Mouse (Mus musculus): ENCODE data around the gene Nos1ap. TPM values are rescaled to one million over a fixed set of nuclear protein-coding genes. Genes with fewer than 3 reads are reported as not detected.

Nos1ap gene
- total RNA-seq, 2 experiments from 2014 or later, result 5.8 to 12.4 TPM

- no peak for ATAC-seq (replicated peaks; ENCODE audit: poor library complexity)
Observed at GRCm38 (mm10) chr1:170549059-170549458, 40.6 kb downstream of the Nos1ap start.

- no peak for ATAC-seq (replicated peaks; ENCODE audit: poor library complexity)
Observed at GRCm38 (mm10) chr1:170548192-170548795, 41.4 kb downstream of the Nos1ap start.

- ATAC-seq (replicated peaks; ENCODE audit: poor library complexity), result peak; percentile 18; the same call in 1 of the 2 replicates
Observed at GRCm38 (mm10) chr1:170546297-170546696, 43.4 kb downstream of the Nos1ap start.

GRCm38 (mm10) chr1:170545286-170545685, 44.4 kb downstream of the Nos1ap start:
- peak; percentile 78 for ATAC-seq (replicated peaks; ENCODE audit: poor library complexity)

- peak; percentile 53 for ATAC-seq (replicated peaks; ENCODE audit: poor library complexity)
Observed at GRCm38 (mm10) chr1:170539507-170539906, 50.2 kb downstream of the Nos1ap start.

GRCm38 (mm10) chr1:170538481-170539061, 51.1 kb downstream of the Nos1ap start:
- no peak for ATAC-seq (replicated peaks; ENCODE audit: poor library complexity)

GRCm38 (mm10) chr1:170536344-170536743, 53.3 kb downstream of the Nos1ap start:
- ATAC-seq (replicated peaks; ENCODE audit: poor library complexity), result peak; percentile 23

- peak; percentile 84 for ATAC-seq (replicated peaks; ENCODE audit: poor library complexity)
Observed at GRCm38 (mm10) chr1:170535221-170535620, 54.4 kb downstream of the Nos1ap start.

GRCm38 (mm10) chr1:170531286-170531685, 58.4 kb downstream of the Nos1ap start:
- no peak for ATAC-seq (replicated peaks; ENCODE audit: poor library complexity)

GRCm38 (mm10) chr1:170530456-170530855, 59.2 kb downstream of the Nos1ap start:
- no peak for ATAC-seq (replicated peaks; ENCODE audit: poor library complexity)

GRCm38 (mm10) chr1:170522891-170523290, 66.8 kb downstream of the Nos1ap start:
- no peak for ATAC-seq (replicated peaks; ENCODE audit: poor library complexity)

GRCm38 (mm10) chr1:170521520-170522205, 68.0 kb downstream of the Nos1ap start:
- no peak for ATAC-seq (replicated peaks; ENCODE audit: poor library complexity)

- no peak for ATAC-seq (replicated peaks; ENCODE audit: poor library complexity)
Observed at GRCm38 (mm10) chr1:170520206-170520605, 69.5 kb downstream of the Nos1ap start.

- no peak for ATAC-seq (replicated peaks; ENCODE audit: poor library complexity)
Observed at GRCm38 (mm10) chr1:170519631-170520030, 70.0 kb downstream of the Nos1ap start.

- no peak; the same call in 1 of the 2 replicates for ATAC-seq (replicated peaks; ENCODE audit: poor library complexity)
Observed at GRCm38 (mm10) chr1:170516182-170516581, 73.5 kb downstream of the Nos1ap start.

GRCm38 (mm10) chr1:170515455-170515854, 74.2 kb downstream of the Nos1ap start:
- ATAC-seq (replicated peaks; ENCODE audit: poor library complexity), result no peak

- ATAC-seq (replicated peaks; ENCODE audit: poor library complexity), result no peak
Observed at GRCm38 (mm10) chr1:170514226-170514625, 75.4 kb downstream of the Nos1ap start.

- no peak for ATAC-seq (replicated peaks; ENCODE audit: poor library complexity)
Observed at GRCm38 (mm10) chr1:170512429-170513097, 77.1 kb downstream of the Nos1ap start.

GRCm38 (mm10) chr1:170510595-170511240, 78.9 kb downstream of the Nos1ap start:
- ATAC-seq (replicated peaks; ENCODE audit: poor library complexity), result peak; percentile 63

- ATAC-seq (replicated peaks; ENCODE audit: poor library complexity), result no peak
Observed at GRCm38 (mm10) chr1:170506309-170506708, 83.4 kb downstream of the Nos1ap start.

- 0 out of 2 replicates have a peak, but pooled peaks have one; percentile 11 for ATAC-seq (replicated peaks; ENCODE audit: poor library complexity)
Observed at GRCm38 (mm10) chr1:170505107-170505506, 84.6 kb downstream of the Nos1ap start.

Measured in megakaryocyte progenitor cell, adult 5-6 weeks (primary cell).